Mouse (Mus musculus) thymus, postnatal 0 days (tissue): Measurements from ENCODE around the gene Hmgb3. TPM values are rescaled to one million over a fixed set of nuclear protein-coding genes. Genes with fewer than 3 reads are reported as not detected.
"Not testable (repeated sequence)": the region's sequence is repeated elsewhere in the genome, so short reads cannot be mapped to it uniquely, and the experiment has no call there.

Source experiments
- DNase-seq: peaks from one replicate; pipeline ENCODE4 v3.0.0-alpha.2; 2015; ENCODE audit warnings: low spot score
- polyA plus RNA-seq: library from polyadenylated mRNA; unstranded; fragments of >200 nt; fragmentation: Nextera tagmentation; extraction: Ambion mirVana; gene quantifications from 2 replicates; pipeline ENCODE4 v1.2.1, GENCODE M21; 2015

Hmgb3 gene
- 106 and 141 TPM in 2 replicates for polyA plus RNA-seq

DNA sequence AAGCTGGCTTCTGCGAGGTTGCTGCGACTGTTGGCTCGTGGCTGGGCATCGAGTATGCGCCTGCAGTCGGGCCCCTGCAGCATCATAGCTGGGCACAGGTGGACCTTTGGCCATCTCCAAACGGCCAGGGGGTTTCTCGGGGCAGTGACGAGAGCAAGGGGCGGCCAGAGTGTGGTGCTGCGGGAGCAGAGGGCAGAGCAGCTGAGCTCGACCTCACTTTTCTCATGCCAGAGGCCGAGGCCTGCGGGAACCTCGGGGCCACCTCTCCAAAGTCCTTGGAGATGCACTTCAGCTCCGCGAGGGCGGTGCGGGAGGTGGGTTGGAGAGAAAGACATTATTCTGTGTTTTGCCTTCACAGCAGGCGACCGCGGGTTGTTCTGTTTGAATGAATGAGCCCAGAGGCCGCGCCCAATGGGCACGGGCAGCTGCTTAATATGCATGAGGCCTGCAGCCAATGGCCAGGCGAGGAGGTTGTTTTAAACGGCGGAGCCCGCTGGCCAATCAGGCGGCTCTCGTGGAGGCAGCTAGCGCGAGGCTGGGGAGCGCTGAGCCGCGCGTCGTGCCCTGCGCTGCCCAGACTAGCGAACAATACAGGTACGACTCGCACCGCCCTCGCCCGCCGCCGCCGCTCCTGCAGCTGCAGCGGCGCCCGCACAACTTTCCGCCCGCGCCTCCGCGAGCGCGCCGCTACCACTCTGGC, at the start of gene Hmgb3:
TSS of gene Hmgb3 (plus strand) at position 504 of the 700 bp plus-strand sequence.
- peak; percentile 86 for DNase-seq

DNA sequence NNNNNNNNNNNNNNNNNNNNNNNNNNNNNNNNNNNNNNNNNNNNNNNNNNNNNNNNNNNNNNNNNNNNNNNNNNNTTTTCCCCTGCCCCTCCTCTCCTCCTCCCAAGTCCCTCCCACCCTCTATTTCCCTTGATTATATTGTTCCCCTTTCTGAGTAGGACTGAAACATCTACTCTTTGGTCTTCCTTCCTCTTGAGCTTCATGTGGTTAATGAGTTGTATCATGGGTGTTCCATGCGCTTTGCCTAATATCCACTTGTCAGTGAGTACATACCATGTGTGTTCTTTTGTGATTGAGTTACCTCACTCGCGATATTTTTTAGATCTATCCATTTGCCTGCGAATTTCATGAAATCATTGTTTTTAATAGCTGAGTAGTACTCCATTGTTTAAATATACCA, 49.1 kb upstream of the Hmgb3 start:
- DNase-seq: not testable (repeated sequence)

DNA sequence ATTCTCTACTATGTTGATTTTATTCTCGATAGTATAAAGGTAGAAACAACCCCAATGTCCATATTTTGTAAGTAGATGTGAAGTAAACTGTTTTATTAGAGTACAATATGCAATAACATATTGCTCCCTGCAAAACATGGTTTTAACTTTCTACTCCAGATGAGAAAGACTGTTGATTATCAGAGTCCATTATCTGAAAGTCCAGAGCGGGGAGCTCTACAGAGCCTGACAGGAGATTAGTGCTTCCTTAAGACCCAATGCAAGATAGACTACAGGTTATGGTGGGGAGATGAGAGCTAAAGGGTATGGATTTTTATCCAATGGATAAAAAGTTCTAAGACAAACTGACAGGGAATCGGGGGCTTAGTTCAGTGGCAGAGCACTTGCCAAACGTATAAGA, 36.5 kb upstream of the Hmgb3 start:
- no peak for DNase-seq

DNA sequence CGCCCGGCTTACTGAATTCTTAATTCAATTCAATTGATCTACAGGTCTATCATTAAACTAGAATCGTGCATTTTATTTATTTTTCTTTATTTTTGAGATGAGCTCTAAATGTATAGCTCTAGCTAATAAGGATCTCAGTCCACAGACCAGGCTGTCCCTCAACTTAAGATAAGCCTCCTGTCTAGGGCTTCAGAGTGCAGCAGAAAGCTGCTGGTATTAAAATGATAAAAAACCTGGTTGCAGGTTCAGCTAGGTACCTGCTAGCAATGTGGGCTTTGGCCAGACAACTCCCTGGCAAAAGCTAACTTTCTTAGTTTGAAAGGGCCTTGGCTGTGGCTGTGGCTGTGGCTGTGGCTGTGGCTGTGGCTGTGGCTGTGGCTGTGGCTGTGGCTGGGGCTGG, 32.8 kb upstream of the Hmgb3 start:
- DNase-seq: no peak

DNA sequence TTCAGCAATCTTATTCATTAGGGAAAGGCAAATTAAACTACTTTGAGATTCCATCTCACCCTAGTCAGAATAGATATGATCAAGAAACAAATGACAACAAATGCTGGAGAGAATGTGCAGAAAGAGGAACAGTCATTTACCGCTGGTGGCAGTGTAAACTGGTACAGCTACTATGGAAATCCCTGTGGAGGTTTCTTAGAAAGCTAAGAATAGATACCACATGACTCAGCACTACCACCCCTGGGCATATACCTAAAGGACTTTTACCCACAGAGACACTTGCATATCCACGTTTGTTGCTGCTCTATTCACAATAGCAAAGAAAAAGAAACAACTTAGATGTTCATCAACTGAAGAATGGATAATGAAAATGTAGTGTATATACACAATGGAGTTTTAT, 31.4 kb upstream of the Hmgb3 start:
- no peak for DNase-seq

DNA sequence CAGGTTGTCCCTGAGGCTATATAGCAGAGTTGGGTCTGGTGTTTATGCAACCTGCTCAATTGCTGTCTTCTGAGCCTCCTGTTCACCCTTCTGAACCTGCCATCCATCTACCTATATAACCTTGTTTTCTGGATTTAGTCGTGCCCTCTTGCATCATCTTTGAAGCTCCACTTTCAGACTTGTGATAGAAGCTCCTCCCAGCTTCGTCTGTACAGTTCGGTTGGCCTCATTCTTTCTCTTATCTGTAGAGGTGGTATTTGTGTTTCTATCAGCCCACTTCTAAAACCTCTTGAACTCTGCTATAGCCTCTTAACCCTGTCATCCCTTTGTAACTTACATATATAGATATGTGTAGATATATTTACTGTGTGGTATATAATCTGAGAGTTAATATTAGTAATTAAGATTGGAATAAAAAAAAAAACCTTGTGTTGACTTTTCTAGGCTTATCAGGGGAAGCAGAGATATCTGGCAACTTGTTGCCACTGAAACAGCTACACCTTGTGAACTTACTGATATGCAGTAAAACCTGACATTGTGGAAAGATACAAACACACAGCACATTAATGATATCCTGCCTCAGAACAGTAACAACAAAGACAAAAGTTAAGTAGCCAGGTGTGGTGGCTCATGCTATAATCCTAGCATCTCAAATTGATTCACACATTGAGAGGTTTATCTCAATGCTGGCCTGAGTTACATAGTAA, 30.0 kb upstream of the Hmgb3 start:
- no peak for DNase-seq

DNA sequence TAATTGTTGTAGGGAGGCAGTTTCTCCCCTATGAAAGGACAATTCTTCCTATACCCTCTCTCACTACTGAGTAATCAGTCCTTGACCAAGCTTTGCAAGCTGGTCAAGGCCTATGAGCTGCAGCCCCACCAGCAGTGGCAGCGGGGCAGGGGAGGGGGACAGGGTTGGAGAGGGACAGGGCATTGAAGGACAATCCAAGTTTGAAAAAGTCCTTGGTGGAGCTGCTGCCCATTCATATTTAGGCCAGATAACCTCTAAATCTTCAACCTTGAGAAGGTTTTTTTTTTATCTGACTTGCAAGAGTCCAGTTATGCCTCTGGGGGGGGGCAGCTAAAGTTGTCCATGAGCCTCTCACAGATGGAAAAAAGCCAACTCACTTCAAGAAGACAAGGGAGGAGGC, 28.3 kb upstream of the Hmgb3 start:
- DNase-seq: no peak

DNA sequence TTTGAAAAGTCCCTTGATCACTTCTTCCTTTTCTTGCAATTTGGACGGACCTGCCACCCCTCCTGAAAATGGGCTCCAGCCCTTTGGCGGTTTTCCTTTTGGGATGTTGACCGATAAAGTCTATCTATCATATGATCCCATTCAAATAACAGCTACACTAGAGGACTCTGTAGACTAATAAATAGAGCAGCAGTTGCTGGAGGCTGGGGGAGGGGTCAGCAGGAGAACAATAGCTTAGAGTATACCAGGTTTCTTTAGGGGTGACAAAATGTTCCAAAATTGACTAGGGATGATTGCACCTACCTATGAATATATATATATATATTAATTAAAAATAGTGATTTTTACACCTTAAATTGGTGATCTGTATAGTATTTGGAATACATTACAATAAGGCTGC, 27.6 kb upstream of the Hmgb3 start:
- no peak for DNase-seq

DNA sequence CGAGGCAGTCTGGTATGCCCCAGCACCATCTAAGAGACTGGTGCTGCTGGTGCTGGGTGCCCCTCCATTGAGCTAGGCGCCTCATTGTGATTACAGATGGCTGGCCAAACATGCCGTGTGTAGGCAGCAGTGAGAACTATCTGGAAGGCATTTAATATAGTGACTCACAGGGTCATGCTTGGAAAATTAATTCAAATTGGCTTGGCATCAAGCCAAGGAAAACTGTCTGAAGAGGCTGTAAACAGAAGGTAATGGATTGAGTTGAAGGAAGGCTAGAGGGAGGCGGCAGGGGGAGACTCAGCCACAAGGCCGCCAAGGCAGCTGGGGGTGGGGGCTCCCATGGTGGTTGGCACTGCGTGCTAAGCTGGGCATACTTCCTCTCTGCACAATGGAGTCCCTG, 27.1 kb upstream of the Hmgb3 start:
- no peak for DNase-seq

DNA sequence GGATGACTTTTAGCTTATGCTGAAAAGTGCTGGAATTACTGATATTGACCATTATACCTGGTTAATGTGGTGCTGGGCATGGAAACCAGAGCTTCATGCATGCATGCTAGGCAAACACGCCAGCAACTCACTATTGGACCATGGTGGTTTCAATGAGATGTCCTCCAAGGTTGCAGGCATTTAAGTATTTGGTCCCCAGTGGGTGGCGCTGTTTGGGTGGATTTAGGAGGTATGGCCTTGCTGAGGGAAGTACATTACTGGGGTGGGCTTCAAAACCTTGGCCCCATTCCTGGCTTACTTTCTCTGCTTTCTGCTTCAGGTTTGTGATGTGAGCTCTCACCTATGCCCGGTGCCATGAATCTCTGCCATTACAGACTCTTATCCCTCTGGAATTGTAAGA, 23.1 kb upstream of the Hmgb3 start:
- no peak for DNase-seq

DNA sequence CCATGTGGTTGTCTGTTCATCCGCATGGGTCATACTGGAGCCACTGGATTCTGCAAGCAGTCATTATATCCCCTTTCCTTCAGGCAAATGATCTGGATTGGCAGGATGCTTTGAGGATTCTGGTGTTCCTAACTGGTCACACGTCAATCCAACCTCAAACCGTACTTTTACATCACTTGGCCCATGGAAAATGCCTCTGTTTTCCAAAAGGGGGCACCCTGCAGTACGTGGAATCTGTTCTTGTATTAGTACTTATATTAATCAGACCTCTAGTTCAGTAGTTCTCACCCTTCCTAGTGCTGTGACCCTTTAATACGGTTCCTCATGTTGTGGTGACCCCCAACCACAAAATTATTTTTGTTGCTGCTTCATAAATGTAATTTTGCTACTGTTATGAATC, 21.6 kb upstream of the Hmgb3 start:
- no peak for DNase-seq

DNA sequence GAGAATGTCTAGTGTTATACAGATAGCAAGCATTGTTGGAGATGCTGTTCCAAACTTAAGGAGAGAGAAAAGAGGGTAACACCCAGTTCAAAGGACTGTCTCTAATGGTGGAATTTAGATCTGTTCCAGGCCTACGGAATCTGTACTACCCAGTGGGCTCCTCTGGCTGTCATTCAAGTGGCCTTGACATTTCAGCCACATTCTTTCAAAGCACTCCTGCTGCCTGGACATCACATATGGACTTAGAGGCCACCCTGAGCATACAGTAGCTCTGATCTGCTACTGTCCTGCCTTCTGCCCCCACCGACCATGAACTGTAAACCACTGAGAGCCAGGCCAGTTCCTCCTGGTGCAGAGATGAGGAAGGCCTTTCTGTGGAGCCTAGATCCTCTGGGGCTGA, 17.9 kb upstream of the Hmgb3 start:
- DNase-seq: no peak

DNA sequence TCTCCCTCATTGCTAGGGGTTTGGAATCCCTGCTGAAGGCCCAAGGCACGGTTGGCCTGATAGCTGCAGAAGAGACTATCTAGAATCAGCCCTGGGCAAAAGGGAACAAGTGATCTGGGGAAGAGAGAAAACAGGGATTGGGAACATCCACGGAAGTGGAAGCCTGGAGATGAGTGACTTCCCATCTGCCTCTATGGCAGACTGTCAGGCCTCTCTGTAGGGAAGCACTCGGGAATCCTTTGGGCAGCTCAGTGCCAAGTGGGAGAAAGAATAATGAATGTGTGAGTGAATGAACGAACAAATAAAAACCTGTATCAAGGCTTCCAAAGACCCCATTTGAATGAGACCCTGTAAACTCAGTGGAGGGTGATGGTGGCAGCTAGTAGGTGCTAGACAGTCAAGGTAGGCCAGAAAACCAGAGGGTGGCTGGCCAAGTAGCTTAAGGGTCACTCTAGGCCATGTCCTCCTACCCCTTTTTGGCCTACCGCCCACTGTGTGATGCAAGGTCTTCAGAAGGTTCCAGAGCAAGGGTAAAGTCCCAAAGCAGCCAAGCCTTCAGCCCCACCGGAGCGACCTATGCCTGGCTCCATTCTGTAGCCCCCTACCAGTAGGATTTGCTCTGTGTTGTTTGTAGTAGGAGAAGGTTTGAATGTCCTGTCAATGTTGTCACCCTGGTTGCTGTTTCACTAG, 14.8 kb upstream of the Hmgb3 start:
- no peak for DNase-seq

DNA sequence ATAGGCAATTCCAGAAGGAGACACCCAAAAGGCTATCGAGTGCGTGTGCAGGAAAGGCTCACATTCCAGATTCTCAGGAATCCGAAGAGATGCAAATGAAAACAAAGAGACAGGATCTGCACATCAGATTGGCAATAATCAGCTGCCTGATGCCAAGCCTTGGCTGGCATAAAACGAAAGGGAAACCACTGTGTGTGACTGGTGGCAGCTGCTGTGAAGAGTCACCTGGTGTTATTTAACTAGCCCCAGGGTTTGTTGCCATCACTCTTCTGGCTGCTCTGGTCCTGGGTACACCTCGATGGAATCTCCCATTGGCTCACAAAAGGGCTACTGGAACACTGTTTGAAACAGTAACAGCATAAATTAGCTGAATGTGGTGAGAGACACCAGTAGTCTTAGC, 11.0 kb upstream of the Hmgb3 start:
- no peak for DNase-seq

DNA sequence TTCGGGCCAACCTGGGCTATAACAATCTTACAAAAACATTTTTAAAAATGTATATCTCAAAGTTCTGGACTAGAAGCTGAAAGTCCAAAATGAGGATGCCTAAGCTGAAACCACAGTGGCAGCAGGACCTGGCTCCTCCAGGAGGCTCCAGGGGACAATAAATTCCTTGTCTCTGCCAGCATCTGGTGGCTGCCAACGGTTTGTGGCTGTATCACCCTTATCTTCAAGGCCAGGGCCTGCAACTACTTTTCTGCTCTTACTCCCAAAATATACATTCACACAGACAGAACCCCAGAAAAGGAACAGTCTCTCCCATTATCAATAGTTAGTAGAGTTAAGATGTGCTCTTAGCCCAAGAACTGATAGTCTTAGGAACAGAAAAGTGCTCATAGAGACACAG, 10.6 kb upstream of the Hmgb3 start:
- DNase-seq: no peak

DNA sequence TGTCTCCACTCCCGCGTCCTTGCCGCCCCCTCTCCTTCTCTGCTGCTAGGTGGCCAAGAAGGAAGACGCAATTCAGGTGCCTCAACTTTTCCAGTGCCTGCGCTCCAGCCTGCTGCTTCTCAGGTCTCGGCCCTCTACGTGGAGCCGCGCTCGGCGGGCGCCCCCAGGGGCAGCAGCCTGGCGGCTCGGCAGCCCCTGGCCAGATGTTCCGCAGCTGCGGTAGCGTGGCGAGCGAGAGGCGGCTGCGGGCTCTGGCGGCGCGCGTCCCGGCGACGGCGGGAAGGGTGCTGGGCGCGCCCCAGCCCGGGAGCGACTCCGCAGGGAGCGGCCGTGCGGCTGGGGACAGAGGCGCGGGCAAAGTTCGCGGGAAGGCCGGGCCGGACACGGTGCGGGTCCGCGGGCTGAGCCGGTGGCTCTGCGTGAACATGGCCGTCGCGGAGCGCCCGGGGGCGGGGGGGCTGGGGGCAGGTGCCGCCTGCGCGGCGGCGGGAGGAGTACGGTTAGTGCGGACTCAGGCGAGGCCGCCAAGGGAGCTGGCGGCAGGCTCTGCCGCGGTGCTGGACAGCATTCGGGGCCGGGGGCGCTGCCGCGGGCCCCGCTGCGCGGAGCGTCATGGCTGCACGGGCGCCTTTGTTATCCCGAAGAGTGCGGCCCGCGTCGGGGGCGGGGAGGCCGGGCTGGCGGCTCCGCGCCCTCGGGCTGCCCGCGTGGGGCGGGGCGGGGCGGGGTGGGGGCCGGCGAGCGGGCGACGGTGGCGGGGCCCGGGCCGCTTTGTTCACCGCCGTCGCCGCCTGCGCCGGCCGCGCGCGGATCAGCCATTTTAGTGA, 610 bp downstream of the Hmgb3 start:
- no peak for DNase-seq

DNA sequence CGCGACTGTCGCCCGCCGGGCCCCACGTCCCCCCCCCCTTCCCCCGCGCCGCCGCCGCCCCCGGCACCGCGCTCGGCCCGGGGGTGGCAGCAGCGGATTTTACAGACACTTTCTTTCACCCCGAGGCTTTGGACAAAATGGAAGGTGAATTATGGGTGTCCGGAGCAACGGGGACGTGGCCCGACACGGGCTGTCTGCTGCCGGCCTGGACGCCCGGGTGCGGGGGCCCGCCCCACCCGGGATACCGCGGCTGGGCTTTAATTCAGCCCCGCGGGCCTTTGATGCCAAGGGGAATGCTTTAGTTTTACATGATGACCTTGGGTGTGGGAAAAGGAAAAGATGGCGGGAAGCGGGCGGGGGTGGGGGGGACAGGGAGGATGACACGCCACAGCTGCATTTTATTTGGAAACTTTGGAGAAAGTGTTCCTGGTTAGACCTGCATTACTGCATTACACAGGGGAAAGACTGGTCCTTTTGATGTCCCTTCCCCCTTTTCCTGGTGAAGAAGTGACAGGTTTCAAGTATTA, 1.3 kb downstream of the Hmgb3 start:
- DNase-seq: no peak

DNA sequence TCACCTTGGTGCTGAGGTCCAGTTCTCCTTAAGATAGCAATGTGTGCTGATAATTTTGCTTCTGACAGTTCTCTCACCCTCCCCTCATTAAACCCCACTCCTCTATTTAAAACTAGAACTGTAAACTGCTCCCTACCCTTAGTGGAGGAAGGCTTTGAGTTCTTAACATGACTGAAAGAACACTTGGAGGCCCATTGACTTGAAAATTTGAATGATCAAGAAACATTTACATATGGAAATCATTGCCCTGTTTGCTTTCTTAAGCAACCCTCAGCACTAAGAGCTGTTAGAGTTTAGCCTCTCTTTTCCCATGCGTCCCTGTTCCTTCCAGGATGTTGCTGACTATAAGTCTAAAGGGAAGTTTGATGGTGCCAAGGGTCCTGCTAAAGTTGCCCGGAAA, 3.6 kb downstream of the Hmgb3 start:
- no peak for DNase-seq

DNA sequence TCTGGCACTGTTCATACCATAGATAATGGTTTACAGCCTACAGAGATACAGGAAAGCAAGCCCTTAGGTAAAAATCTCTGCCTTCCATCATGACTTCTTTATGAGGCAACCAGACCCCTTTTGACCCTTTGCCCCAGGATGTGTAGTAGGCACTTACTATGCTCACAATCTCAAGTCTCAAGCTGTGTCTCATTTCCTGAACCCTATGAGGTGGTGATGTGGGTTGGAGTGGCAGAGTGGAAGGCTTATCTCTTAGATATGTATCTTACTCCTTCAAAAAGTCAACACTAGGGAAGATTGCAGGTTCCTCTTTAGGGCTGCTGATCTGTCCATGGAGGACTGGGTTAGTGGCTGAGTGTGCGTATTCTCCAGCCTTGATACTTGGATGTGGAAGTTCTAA, 5.1 kb downstream of the Hmgb3 start:
- DNase-seq: no peak

DNA sequence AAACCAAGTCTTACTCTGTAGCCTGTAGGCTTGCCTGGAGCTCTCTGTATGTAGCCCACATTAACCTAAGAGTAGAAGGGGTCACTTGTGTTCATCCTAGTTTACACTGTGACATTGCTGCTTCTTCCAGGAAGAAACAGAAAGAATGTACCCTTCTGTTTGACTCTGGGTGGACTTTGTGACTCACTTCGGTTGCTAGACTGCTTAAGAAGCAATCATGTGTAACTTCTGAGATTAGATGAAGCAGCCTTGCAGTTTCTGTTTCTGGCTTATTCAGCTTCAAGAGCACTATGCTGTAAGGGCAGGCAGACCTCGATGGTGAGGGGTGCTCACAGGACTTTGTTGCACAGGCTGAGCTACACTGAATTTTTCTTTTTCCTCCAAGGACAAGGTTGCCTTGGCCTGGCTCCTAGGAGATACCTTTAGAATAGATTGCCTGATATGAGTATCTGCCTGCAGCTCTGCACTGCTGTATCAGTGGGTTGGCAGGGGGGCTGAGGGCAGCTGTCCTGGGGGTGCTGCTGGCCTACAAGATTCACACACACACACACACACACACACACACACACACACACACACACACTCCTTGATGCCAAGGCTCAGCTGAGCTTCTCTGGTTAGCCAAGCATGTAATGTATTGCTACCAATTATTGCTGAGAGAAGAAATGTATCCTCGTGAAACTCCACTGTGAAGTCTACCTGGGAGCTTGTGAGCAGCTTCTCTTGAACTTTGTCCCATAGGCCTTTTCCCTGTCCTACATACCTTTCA, 17.6 kb downstream of the Hmgb3 start:
- no peak for DNase-seq

DNA sequence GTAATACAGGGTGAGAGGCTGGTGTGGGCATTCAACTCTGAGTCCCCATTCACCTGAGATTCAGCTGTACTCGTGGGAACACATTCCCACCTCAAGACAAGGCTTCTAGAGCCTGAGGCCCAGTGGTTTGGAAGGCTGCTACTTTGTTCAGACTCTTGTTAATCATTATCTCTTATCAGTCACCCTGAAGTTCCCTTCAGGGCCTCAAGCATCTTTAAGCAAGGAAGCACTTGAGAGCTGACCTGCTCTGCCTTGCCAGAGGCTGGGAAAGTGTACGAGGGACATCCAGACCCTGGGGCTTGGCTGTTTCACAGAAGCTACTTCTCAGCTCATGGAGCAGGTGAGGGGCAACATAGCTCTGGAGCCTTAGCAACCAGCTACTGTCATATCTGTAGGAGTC, 19.8 kb downstream of the Hmgb3 start:
- DNase-seq: no peak
